Mouse (Mus musculus) limb, embryonic 13.5 days (tissue): Measurements from ENCODE around the gene Cemip. TPM values are rescaled to one million over a fixed set of nuclear protein-coding genes. Genes with fewer than 3 reads are reported as not detected.
"Not testable (repeated sequence)": the region's sequence is repeated elsewhere in the genome, so short reads cannot be mapped to it uniquely, and the experiment has no call there.

Experiments used
- ATAC-seq: fragments of 200-750 bp; cut with Nextera tagmentation; 2 replicates; pipeline ENCODE4 v1.8.0; 2017; ENCODE audit warnings: low read depth, moderate number of reproducible peaks, moderate TSS enrichment; ENCODE audit not compliant: low FRiP score
- H3K27ac ChIP-seq: fragments of 300-500 bp; sonication (generic); 2 replicates; pipeline ENCODE4 v1.5.1; 2015; ENCODE audit warnings: inconsistent platforms, mild to moderate bottlenecking, moderate library complexity
- H3K27me3 ChIP-seq: fragments of 300-500 bp; sonication (generic); 2 replicates; pipeline ENCODE4 v1.6.1; 2015; ENCODE audit warnings: mild to moderate bottlenecking, inconsistent platforms
- H3K36me3 ChIP-seq: fragments of 300-500 bp; sonication (generic); 2 replicates; pipeline ENCODE4 v1.6.1; 2015; ENCODE audit warnings: inconsistent platforms, mild to moderate bottlenecking, moderate library complexity
- H3K4me1 ChIP-seq: fragments of 300-500 bp; sonication (generic); 2 replicates; pipeline ENCODE4 v1.6.1; 2015; ENCODE audit warnings: inconsistent platforms
- H3K4me2 ChIP-seq: fragments of 300-500 bp; sonication (generic); replicated peaks from 2 replicates; pipeline ENCODE4 v1.6.1; 2015; ENCODE audit warnings: inconsistent platforms, mild to moderate bottlenecking, moderate library complexity
- H3K4me3 ChIP-seq: fragments of 300-500 bp; sonication (generic); 2 replicates; pipeline ENCODE4 v1.5.1; 2015; ENCODE audit warnings: moderate library complexity, mild to moderate bottlenecking, inconsistent platforms
- H3K9ac ChIP-seq: fragments of 300-500 bp; sonication (generic); 2 replicates; pipeline ENCODE4 v1.6.1; 2015; ENCODE audit warnings: mild to moderate bottlenecking, inconsistent platforms
- H3K9me3 ChIP-seq: fragments of 300-500 bp; sonication (generic); 2 replicates; pipeline ENCODE4 v1.6.1; 2016; ENCODE audit warnings: inconsistent platforms
- WGBS: fragments of 180-500 bp; shearing (Covaris S2); methylation state at CpG from one replicate; pipeline ENCODE4 v1.1.7; 2015; 5-methylcytosine and 5-hydroxymethylcytosine counted together
- polyA plus RNA-seq: library from polyadenylated mRNA; unstranded; fragments of >200 nt; fragmentation: Nextera tagmentation; extraction: Ambion mirVana; gene quantifications from 2 replicates; pipeline ENCODE4 v1.2.1, GENCODE M21; 2015

Gene Cemip
- polyA plus RNA-seq, 1 experiment from 2014 or later, result 0.28 TPM

- Histone ChIP-seq H3K9me3 (no peaks in the 10 kb centered on the region), H3K9ac (no peak overlapping the region), H3K36me3 (peaks cover 58% of the 10 kb centered on the region), H3K4me1 (peaks cover 13% of the 10 kb centered on the region), H3K27ac (no peak overlapping the region), H3K4me2 (no peak overlapping the region), H3K4me3 (no peak overlapping the region), H3K27me3 (no peaks in the 10 kb centered on the region)
- ATAC-seq, result no peak
- WGBS, result 88% methylated on average over 5 of the region's 5 CpGs
These were observed 190.1 kb downstream of the Cemip start for GRCm38 (mm10) chr7:83896077-83896740.

GRCm38 (mm10) chr7:83894348-83894747 lies 192.0 kb downstream of the Cemip start:
- no peaks in the 10 kb centered on the region for H3K27me3 ChIP-seq
- H3K9me3 ChIP-seq, result no peaks in the 10 kb centered on the region
- H3K9ac ChIP-seq, result no peak overlapping the region
- no peak overlapping the region for H3K4me3 ChIP-seq
- H3K4me2 ChIP-seq, result no peak overlapping the region
- H3K27ac ChIP-seq, result no peak overlapping the region
- peaks cover 13% of the 10 kb centered on the region for H3K4me1 ChIP-seq
- ATAC-seq, result no peak
- 95% methylated on average over 1 of the region's 1 CpGs for WGBS
- H3K36me3 ChIP-seq, result peaks cover 40% of the 10 kb centered on the region

GRCm38 (mm10) chr7:83892333-83892669 lies 194.0 kb downstream of the Cemip start:
- Histone ChIP-seq H3K27ac (peak overlapping the region; percentile 85), H3K4me3 (peak overlapping the region; percentile 79), H3K4me2 (peak overlapping the region; percentile 69), H3K9ac (peak overlapping the region; percentile 80), H3K27me3 (no peaks in the 10 kb centered on the region), H3K36me3 (peaks cover 19% of the 10 kb centered on the region), H3K9me3 (no peaks in the 10 kb centered on the region), H3K4me1 (peaks cover 13% of the 10 kb centered on the region)
- no peak; the same call in 1 of the 2 replicates for ATAC-seq
- WGBS, result 0% methylated on average over 20 of the region's 21 CpGs

- Histone ChIP-seq H3K4me1 (peaks cover 13% of the 10 kb centered on the region), H3K27ac (peak overlapping the region; percentile 85), H3K4me2 (peak overlapping the region; percentile 69), H3K36me3 (peaks cover 17% of the 10 kb centered on the region), H3K9ac (peak overlapping the region; percentile 80), H3K27me3 (no peaks in the 10 kb centered on the region), H3K4me3 (peak overlapping the region; percentile 79), H3K9me3 (no peaks in the 10 kb centered on the region)
- 4% methylated on average over 44 of the region's 44 CpGs for whole genome bisulfite sequencing
- peak; percentile 96 for ATAC-seq
These were observed 194.6 kb downstream of the Cemip start for GRCm38 (mm10) chr7:83891433-83892332.

- H3K9ac ChIP-seq, H3K4me3 ChIP-seq, H3K27me3 ChIP-seq, H3K9me3 ChIP-seq, ATAC-seq, H3K27ac ChIP-seq, H3K4me2 ChIP-seq, H3K36me3 ChIP-seq: not testable (repeated sequence)
- peaks cover 18% of the 10 kb centered on the region for H3K4me1 ChIP-seq
- WGBS, result 86% methylated on average over 5 of the region's 5 CpGs
These were observed 196.4 kb downstream of the Cemip start for GRCm38 (mm10) chr7:83889946-83890345.

GRCm38 (mm10) chr7:83889383-83889782 lies 196.9 kb downstream of the Cemip start:
- no peak for ATAC-seq
- H3K36me3 ChIP-seq, result no peaks in the 10 kb centered on the region
- no peaks in the 10 kb centered on the region for H3K27me3 ChIP-seq
- 63% methylated on average over 3 of the region's 3 CpGs for WGBS
- no peak overlapping the region for H3K4me2 ChIP-seq
- H3K9me3 ChIP-seq, result no peaks in the 10 kb centered on the region
- H3K4me3 ChIP-seq, result no peak overlapping the region
- no peak overlapping the region for H3K9ac ChIP-seq
- H3K27ac ChIP-seq, result no peak overlapping the region
- peaks cover 23% of the 10 kb centered on the region for H3K4me1 ChIP-seq

GRCm38 (mm10) chr7:83886366-83887129 lies 199.8 kb downstream of the Cemip start:
- Histone ChIP-seq H3K4me2 (no peak overlapping the region), H3K27me3 (no peaks in the 10 kb centered on the region), H3K9ac (no peak overlapping the region), H3K27ac (no peak overlapping the region), H3K4me1 (peaks cover 23% of the 10 kb centered on the region), H3K4me3 (no peak overlapping the region), H3K9me3 (no peaks in the 10 kb centered on the region), H3K36me3 (peaks cover 6% of the 10 kb centered on the region)
- no peak for ATAC-seq
- 91% methylated on average over 6 of the region's 6 CpGs for WGBS

GRCm38 (mm10) chr7:83885835-83886234 lies 200.5 kb downstream of the Cemip start:
- Histone ChIP-seq H3K36me3 (peaks cover 6% of the 10 kb centered on the region), H3K4me2 (no peak overlapping the region), H3K4me3 (no peak overlapping the region), H3K4me1 (peaks cover 30% of the 10 kb centered on the region), H3K9me3 (no peaks in the 10 kb centered on the region), H3K27ac (peak overlapping the region; percentile 16; the same call in 1 of the 2 replicates), H3K27me3 (no peaks in the 10 kb centered on the region), H3K9ac (no peak overlapping the region)
- no peak for ATAC-seq
- WGBS, result 92% methylated on average over 4 of the region's 4 CpGs

- no peaks in the 10 kb centered on the region for H3K9me3 ChIP-seq
- H3K4me3 ChIP-seq, result peak overlapping the region; percentile 68
- no peaks in the 10 kb centered on the region for H3K27me3 ChIP-seq
- H3K4me1 ChIP-seq, result peaks cover 38% of the 10 kb centered on the region
- H3K27ac ChIP-seq, result peak overlapping the region; percentile 94
- peak overlapping the region; percentile 96 for H3K4me2 ChIP-seq
- H3K36me3 ChIP-seq, result peaks cover 6% of the 10 kb centered on the region
- no peak for ATAC-seq
- WGBS, result 34% methylated on average over 6 of the region's 6 CpGs
- peak overlapping the region; percentile 92 for H3K9ac ChIP-seq
These were observed 201.3 kb downstream of the Cemip start for GRCm38 (mm10) chr7:83884921-83885532.

GRCm38 (mm10) chr7:83884021-83884658 lies 202.2 kb downstream of the Cemip start, which contains the start of the genes Tlnrd1 and Mesd:
TSS of gene Tlnrd1 (minus strand) at chr7:83884305.
TSS of gene Mesd (plus strand) at chr7:83884466.
- Histone ChIP-seq H3K27me3 (no peaks in the 10 kb centered on the region), H3K27ac (peak within 1 kb of the TSS; percentile 94), H3K4me2 (peak within 1 kb of the TSS; percentile 96), H3K9ac (peak within 1 kb of the TSS; percentile 92), H3K36me3 (peaks cover 6% of the 10 kb centered on the region), H3K4me3 (peak within 1 kb of the TSS; percentile 68), H3K9me3 (no peaks in the 10 kb centered on the region), H3K4me1 (peaks cover 47% of the 10 kb centered on the region)
- 0% methylated on average over 69 of the region's 69 CpGs for WGBS
- ATAC-seq, result peak; percentile 82
